Mouse (Mus musculus): Measurements from ENCODE around the gene Syt3.

DNA sequence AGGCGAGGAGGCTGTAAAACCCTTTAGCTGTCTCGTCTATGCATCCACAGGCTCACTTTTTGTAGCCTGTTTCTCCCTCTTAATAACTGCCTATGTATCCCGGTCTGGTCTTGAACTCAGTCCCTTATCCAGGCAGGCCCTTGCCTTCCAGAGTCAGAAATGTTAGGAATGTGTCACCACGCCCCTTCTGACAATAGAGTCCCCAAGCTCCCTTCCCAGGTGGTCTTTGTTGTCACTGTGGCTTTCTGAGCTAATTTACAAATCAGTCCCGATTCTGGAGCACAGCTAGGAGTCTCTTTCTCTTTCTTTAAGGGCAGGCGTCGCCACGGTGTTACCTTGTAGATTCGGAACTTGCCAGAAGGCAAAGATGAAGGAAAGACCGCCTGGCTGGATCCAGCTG, 8.7 kb upstream of the Syt3 start:
- no peak for TF ChIP-seq CTCF (IDR thresholded peaks at IDR 0.05)
- TF ChIP-seq EP300 (IDR thresholded peaks at IDR 0.05), result no peak

All from lung, postnatal 0 days (tissue).